Mouse (Mus musculus) stomach, postnatal 0 days (tissue): ENCODE data around the gene Cd200.

Experiments
- CTCF ChIP-seq: IDR thresholded peaks from 2 replicates; pipeline ENCODE4 v1.5.1; 2016; ENCODE audit warnings: antibody characterized with exemption, low read depth, mild to moderate bottlenecking, moderate library complexity
- EP300 ChIP-seq: optimal IDR thresholded peaks from 2 replicates; pipeline ENCODE3; 2016; ENCODE audit warnings: antibody characterized with exemption

GRCm38 (mm10) chr16:45389833-45390232 lies 19.0 kb downstream of the Cd200 start:
- TF ChIP-seq CTCF: no peak
- TF ChIP-seq EP300: no peak
